Mouse (Mus musculus): ENCODE measurements at regions not wholly inside any gene's neighbourhood (a gene's known extent, or its start where the extent isn't known, plus 50 kb on each side); places are given as distances from the start of the nearest gene placed in this dataset.
"Not testable (repeated sequence)": the region's sequence is repeated elsewhere in the genome, so short reads cannot be mapped to it uniquely, and the experiment has no call there.

DNA sequence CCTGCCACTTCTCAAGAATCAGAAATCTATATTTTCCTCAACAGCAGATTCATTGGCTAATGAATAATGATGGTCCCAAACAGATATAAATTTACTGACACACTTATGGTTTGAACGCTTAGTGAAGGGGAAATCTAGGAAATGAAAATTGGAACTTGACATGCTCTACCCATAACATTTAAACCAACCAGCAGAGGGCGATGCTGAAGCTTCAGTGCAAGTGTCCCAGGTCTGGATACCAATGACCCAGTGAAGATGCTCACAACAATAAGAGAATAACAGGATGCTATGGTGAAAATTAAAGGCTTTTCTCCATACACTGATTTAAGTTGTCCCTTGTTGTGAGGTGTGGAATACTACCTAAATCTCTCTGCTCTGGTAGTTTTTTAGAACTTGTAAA lies 236.0 kb upstream of the Rorb start:
- peak; percentile 49 for DNase-seq (ENCODE audit: low read depth, low spot score)

DNA sequence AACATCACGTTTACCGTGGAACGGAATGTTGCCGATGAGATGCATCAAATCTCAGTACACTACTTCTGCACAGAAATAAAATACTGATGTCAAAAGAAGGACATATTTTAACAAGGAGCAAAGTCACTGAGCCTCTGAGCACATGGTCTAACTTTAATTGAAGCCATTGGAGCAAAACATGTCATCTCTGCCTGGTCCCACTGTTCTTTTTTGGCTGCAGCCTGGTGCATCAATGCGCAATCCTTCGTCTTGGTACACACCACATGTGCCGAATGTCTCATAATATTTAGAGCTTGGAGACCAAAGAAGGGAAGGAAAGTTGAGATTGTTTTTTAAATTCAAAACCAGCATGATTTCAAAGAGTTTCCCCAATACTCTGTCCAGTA lies 233.4 kb upstream of the Rorb start:
- DNase-seq (ENCODE audit: low read depth, low spot score), result no peak

DNA sequence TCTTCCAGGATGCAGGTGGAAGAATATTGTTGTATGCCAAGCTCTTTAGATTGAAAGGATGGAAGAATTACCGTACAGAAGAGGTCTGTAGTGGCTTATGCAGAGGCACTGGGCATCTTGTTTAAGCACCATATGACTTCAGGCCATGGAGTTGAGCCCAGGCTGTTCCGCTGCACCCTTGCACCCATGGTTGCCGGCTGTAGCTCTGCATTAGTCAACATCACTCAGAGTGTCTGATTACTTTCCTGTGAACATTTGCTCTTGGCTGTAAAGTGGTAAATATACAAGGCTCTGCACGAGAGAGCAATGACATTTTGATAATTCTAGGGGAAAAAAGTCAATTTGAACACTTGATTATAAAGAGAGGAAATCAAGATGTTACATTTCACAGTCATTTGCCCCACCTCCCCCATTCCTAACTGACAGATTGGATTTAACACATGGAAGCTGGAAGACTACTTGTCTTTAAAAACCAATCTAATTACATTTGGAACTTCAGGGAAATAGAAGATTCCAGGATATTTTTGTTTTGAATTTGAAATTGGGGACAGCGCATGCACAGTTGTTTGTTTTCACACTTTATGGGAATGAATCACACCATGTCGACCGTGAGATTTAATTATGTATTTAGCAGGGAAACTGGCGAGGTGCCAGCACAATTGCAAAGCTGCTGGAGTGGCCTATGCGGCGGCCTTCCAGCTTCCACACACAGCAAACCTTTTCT lies 232.9 kb upstream of the Rorb start:
- DNase-seq (ENCODE audit: low read depth, low spot score), result no peak

DNA sequence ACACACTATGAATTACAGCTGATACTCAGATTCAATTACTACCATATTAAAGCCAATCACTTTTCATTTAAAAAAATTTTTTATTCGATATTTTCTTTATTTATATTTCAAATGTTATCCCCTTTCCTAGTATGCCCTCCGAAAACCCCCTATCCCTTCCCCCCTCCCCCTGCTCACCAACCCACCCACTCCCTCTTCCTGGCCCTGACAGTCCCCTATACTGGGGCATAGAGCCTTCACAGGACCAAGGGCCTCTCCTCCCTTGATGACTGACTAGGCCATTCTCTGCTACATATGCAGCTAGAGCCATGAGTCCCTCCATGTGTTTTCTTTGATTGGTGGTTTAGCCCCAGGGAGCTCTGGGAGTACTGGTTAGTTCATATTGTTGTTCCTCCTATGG lies 196.1 kb upstream of the Rorb start:
- DNase-seq (ENCODE audit: low read depth, low spot score), result not testable (repeated sequence)

DNA sequence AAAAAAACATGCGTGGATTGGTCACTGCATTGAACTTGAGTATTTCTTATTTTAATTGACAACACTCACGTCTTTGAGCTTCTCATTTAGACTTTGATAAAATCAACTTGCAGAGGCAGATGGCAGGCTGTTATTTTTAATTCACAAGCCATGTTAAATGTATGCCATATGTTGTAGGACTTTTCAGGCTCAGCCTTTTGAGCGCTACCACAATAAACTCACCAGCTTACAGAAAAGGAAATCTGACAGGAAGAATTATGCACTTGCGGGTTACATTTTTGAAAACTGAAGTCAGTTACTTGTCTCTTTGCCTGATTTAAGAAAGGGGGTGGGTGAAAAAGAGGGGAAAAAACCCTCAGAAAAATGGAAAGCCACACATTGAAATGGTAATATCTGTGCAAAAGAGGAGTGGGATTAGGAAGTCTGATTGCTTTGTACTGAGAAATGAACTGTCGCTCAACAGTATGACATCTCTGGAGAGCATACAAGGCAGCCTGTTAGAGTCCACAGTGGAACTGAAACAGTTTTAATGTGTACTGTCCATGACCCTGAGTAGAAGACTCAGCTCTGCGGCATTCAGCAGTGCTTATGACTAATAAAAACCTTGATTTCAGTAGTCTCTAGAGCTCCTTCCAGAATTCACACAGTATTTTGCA lies 195.6 kb upstream of the Rorb start:
- DNase-seq (ENCODE audit: low read depth, low spot score), result no peak

DNA sequence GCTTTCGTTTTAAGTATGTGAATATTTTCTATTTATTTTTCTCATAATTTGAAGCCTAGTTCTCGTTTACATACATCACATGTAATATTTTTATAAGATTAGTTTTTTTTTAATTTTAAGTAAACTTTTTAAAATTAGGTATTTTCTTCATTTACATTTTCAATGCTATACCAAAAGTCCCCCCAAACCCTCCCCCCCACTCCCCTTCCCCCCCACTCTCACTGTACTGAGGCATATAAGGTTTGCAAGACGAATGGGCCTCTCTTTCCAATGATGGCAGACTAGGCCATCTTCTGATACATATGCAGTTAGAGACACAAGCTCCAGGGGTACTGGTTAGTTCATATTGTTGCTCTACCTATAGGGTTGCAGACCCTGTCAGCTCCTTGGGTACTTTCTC lies 174.9 kb upstream of the Rorb start:
- DNase-seq (ENCODE audit: low read depth, low spot score), result not testable (repeated sequence)

DNA sequence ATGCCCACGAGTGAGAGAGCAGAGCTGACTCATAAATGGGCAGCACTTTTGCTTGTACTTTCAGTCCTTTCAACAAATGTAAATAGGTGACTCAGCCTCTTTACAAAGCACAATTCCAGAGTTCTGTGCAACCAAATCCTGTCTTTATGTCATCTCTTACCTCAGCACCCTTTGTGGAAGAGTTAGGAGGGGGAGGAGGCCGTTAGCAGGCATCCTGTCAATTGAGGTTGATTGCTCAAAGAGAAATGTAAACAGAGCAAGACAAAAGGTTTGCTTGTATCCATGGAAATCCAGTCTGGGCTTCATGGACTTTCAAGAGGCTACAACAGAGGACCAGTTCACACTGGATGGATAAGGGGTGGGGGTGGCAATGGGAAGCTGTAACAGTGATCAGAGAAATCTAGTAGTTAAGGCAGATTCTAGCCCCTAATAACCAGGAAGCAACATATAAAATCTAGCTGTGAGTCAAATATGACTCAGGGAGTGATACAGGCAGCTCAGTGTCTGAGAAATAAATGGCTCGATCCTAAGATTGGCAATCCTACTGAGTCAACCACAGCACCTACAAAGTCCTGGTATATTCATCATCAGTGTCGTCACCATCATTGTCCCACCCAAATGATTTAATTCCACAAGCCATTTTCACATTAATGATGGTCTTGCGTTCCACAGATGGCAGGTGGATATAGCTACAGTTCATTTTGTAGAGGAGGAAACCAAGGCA lies 136.0 kb upstream of the Rorb start:
- DNase-seq (ENCODE audit: low read depth, low spot score), result peak; percentile 70

DNA sequence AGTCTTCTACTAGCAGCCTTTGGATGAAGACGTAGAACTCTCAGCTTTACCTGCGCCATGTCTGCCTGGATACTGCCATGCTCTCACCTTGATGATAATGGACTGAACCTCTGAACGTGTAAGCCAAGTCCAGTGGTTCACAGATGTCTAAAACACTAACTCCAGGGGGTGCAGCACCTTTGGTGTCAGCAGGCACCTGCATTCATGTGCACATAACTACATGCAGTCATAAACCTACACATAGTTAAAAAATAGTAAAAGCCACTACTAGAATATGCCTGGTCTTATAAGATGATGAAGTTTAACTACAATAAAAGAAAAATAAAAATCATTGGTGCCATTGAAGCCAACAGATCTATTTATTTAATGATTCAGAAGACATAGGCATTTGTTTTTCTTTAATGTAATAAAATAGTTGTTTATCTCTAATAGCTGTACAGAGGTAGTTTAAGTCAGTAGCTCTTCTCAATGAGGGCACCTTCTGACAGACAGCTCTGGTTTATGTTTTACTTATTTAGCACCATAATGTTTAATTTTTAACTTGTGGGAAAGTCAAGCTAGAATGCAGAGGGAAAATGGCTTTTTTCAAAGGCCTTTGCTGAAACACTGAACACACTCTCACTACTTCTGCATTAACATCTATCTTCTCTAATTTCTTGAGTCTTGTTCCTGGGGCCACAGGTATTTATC lies 118.5 kb upstream of the Rorb start:
- DNase-seq (ENCODE audit: low read depth, low spot score), result no peak

DNA sequence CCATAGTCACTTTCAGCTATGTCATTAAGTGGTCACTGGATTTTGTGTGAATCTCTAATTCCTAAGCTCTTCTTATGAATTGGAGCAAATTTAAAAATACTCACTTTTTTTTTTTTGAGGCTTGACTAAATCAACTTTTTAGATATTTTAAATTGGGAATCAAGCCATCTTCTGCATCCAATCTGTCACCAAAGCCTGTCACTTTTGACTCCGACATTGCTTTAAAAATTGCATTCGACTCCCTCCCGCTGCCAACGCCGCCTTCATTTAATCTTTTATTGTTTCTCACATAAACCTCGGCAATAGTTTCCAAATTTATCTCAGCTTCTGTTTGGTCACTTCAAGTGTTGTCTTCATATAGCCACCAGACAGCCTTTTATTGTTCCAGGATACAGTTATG lies 109.8 kb upstream of the Rorb start:
- no peak for DNase-seq (ENCODE audit: low read depth, low spot score)

DNA sequence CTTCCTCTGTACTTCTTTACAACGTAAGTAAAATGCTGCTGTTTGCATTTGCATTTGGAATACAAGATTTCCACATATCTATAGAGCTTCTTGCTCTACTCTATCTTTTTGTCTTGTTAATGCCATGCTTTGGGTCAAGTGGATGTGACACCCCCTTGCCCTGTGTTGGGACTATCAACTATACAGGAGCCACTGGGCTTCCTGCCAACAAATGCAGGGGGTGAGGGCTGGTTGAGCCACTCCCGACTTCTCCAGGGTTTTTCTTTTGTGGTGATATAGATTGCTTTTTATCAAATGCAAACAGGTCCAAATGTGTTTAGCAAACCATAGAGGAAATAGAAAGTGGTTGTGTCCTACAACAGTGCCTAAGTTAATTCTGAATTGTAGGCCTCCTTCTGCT lies 108.4 kb upstream of the Rorb start:
- DNase-seq (ENCODE audit: low read depth, low spot score), result peak; percentile 42

DNA sequence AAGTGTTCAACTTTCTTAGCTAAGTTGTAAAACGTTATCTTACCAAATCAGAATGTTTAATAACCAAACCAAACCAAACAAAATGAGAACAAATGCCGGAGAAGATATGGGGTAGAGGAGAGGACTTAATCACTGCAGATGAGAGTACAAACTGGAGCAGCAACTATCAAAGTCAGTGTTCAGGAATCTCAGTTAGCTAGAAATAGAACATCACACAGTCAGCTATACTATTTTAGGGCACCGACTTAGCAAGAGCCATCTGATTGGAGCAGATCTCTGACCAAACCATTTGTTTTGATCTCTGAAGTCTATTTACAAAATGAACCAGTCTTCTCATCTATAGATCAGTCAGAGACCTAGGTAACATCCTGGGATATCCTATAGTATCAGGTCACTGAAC lies 107.7 kb upstream of the Rorb start:
- no peak for DNase-seq (ENCODE audit: low read depth, low spot score)

DNA sequence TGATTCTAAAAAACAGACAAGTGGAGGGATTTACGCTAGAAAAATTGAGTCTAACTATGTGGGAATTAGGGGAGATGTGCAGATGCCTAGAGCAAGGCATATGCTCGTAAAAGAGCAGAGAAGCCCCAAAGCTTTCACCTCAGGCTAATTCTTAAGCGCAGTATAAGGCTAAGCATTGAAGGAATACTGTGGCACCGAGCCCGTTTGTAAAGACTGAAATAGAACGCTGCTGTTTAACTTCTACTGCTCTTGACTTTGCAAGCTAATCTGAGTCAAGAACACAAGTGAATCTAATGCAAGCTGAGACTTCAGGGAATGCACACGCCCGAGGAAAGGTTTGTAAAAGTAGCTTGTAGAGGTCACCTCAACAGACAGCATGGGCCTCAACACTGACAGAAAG lies 88.5 kb upstream of the Rorb start:
- no peak for DNase-seq (ENCODE audit: low read depth, low spot score)

DNA sequence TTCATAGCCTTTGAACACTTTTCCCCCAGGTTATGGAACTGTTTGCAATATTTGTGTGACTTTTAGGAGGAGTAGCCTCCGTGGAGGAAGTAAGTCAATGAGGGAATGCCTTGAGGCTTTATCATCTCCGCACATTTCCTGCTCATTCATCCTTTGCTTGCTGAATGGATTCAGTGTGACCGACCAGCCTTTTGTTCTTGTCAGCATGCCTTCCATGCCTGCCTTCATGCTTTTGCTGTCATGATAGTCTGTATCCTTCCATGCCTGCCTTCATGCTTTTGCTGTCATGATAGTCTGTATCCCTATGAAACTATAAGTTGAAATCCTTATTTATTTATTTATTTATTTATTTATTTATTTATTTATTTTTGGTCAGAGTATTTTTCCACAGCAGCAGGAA lies 87.8 kb upstream of the Rorb start:
- no peak for DNase-seq (ENCODE audit: low read depth, low spot score)

DNA sequence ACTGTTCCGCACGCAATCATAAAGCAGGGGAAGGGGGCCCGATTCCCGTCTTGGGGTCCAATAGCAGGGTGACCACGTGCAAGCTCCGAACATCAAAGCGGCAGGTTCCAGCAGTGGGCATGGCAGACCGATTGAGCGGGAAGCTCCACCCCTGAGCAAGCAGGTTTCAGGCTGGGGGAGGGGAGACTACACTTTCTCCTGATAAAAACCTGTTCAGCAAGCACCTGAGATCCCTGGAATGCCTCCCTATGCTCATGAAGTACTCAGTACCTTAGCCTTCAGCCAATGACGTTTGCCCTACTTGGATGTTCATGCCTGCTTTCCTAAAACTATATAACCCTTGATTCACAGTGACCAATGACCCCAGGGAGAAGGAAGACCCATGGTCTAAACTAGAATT lies 83.7 kb upstream of the Rorb start:
- DNase-seq (ENCODE audit: low read depth, low spot score), result no peak

DNA sequence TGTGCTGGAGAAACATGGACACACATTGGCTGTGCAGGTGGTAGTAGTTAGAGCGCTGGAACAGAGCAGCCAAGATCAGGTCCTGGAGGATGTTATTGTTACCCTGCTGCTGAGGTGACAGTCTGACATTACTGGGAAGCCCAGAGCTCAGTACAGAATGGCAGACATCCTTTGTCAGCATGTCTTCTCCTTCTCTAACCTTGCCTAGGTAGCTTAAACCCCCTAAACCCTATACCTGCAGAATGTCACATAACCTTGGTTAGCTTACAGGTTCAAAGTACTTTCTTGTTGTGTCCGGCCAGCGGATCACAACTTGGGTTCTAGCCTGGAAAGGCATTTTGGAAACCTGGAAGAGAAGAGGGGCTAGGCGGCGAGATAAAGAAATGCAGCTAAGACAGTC lies 83.3 kb upstream of the Rorb start:
- DNase-seq (ENCODE audit: low read depth, low spot score), result no peak

DNA sequence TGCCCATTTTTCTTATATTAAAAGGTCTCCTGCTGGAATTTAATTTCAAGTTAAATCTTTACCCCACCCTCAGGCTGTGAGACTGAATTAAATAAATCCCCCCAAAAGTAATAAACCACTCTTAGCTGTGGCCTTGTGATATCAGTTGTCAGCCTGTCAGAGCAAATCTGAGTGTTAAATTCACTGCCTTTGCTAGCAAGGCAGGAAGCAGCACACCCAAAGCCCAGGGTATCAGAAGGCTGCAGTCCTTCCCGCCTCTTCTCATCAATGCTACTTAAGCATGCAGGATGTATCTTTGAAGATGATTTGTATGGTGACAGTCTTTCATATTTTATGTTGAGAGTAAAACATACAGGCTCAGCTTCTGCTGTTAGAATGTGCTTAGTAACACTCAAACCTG lies 61.8 kb upstream of the Rorb start:
- DNase-seq (ENCODE audit: low read depth, low spot score), result no peak

DNA sequence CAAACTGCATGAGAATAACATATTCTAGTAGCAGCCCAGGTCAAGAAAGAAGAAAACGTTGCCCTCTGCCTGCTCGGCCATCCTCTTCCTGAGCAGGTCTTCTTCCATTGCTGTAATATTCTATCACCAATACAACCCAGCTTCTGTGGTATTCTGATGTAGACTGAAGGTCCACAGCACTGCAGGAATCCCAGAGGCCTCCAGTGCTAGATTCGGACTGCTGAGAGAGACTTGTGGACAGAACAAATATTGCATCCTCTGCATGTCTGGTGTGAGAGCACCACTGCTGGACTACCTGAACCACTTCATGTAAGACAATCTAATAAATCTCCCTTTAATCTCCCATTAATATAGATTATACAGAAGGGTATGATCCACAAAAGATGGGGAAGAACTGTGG lies 59.8 kb upstream of the Rorb start:
- no peak for DNase-seq (ENCODE audit: low read depth, low spot score)

All from R1 (cell line).